Mouse (Mus musculus) stomach, postnatal 0 days (tissue): ENCODE measurements around the gene Dlg2.

ENCODE experiments used
- CTCF ChIP-seq: IDR thresholded peaks from 2 replicates; pipeline ENCODE4 v1.5.1; 2016; ENCODE audit warnings: antibody characterized with exemption, low read depth, mild to moderate bottlenecking, moderate library complexity
- EP300 ChIP-seq: optimal IDR thresholded peaks from 2 replicates; pipeline ENCODE3; 2016; ENCODE audit warnings: antibody characterized with exemption

DNA sequence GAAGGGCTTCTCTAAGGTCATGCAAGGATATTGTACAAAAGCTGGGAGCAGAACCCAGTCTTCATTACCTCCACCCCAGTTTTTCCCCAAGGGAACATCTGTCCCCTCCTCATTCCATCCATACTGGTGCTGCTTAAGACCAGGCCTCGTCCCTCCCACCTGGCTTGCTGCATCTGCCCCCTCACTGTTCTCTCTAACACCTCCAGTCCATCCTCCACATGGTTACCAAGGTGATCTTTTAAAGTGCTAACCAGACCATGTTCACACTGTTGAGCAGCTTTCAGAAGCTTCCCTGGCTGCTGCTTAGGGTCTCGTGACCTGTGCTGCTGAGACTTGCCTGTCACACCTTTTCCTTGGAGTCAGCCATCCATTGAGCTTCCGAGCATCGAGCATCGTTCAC, 1734.2 kb downstream of the Dlg2 start:
- no peak for TF ChIP-seq CTCF
- TF ChIP-seq EP300, result no peak
